Mouse (Mus musculus) left cerebral cortex, adult 2 months (tissue): ENCODE measurements at regions not wholly inside any gene's neighbourhood (a gene's known extent, or its start where the extent isn't known, plus 50 kb on each side); places are given as distances from the start of the nearest gene placed in this dataset.

ENCODE experiments used
- DNase-seq, 2 experiments: peaks; one replicate each; pipeline ENCODE4 v3.0.0; 2021 to 2022; ENCODE audit warnings: low spot score in 2 of 2, mixed read lengths in 1 of 2; ENCODE audit errors: extremely low spot score in 1 of 2
- H3K27ac ChIP-seq: fragments of 200-600 bp; 2 replicates; pipeline ENCODE4 v1.8.1; 2022
- H3K4me3 ChIP-seq: fragments of 200-600 bp; 2 replicates; pipeline ENCODE4 v1.8.1; 2022
- CTCF ChIP-seq: fragments of 200-600 bp; IDR thresholded peaks from 2 replicates; pipeline ENCODE4 v1.8.1; 2022; ENCODE audit warnings: antibody characterized with exemption, mild to moderate bottlenecking, moderate library complexity
- intact Hi-C: fragments of 180-260 bp; cut with DNase I; formaldehyde crosslinking; loops from one replicate; pipeline ENCODE4 v1.15.1; 2025

DNA sequence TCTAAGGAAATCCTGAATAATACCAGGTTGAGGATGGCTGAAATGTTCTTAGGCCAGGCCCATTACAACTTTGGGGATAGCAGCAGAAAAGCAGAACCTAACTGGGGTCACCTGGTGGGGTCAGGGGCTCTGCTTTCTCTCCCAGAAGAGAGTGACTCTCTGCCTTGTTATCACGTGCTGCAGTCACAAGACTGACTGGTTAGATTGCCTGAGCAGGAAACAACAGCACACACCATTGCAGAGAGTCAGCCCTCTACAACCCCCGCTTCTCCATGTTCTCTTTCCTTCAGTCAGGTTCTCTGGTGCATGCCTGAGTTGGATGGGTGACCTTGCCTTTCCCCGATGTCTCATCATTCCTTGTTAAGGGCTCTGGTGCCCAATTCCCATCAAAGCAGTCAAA is 91.2 kb upstream of the Hsd17b12 start:
- no peak for TF ChIP-seq CTCF
- intact Hi-C loops, result loop anchor here (5.0 kb wide), 3 partner anchors 88 to 212 kb away; no protein-coding TSS in a partner anchor
- no peak overlapping the region for H3K27ac ChIP-seq
- no peak overlapping the region for H3K4me3 ChIP-seq
- DNase-seq, result no peak

DNA sequence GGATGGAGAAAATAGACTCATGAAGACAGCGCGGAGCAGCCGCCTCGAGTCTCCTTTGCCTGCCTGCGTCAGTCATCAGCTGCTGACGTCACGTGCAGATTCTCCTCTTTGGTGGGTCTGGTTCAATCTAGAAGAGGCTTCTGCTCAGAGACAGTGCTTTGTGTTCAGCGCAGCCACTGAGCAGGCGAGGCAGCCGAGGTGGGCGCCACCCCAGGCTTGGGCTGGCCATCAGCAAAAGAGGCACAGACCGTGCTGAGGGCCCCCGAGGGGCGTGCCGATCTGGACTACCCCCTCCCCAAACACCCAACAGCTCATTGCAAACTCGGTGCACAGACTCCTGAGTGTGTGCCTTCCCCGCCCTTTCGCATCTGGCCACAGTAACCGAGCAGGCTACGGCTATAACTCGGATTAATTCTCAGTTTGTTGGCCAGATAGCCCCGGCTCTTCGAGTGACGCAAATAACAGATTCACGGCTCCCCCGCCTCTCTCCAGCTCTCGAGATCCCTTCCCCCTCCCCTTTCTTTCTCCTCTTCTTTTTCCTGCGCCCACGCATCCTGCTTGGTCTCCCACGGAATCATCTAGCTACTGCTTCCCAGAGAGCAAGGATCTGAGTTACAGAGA is 89.2 kb upstream of the Hsd17b12 start:
- intact Hi-C loops, result loop anchor here (2.0 to 5.0 kb wide), 4 partner anchors 90 to 210 kb away; no protein-coding TSS in a partner anchor

DNA sequence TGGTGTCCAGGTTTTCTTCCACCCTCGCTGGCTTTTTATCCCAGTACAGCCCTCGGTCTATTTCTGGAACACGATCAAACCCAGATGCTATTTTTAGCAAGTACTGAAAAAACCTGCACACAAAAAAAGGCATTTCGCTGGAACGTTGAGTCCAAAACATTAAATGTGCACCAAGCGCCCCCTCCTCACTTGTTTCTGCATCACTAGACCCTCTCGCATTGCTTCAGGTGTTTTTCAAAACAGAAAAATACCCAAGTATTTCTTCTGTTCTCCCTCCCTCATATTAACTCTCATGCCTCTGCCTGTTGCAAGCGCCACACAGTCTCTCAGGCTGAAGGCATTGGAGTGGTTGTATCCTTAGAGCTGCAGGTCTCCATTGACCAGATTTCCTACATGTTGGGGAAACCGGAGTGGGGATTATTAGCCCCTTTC is 88.4 kb upstream of the Hsd17b12 start:
- intact Hi-C loops, result loop anchor here (2.0 to 5.0 kb wide), 4 partner anchors 91 to 209 kb away; no protein-coding TSS in a partner anchor
- Histone ChIP-seq H3K27ac (peak overlapping the region; percentile 85), H3K4me3 (peak overlapping the region; percentile 49)
- no peak for DNase-seq
- no peak for TF ChIP-seq CTCF

More for the DNA sequence above, 89.2 kb upstream of the Hsd17b12 start:
- H3K4me3 ChIP-seq, result peak overlapping the region; percentile 49
- TF ChIP-seq CTCF, result no peak
- peak overlapping the region; percentile 97 for H3K27ac ChIP-seq
- DNase-seq, result peak; percentile 79

DNA sequence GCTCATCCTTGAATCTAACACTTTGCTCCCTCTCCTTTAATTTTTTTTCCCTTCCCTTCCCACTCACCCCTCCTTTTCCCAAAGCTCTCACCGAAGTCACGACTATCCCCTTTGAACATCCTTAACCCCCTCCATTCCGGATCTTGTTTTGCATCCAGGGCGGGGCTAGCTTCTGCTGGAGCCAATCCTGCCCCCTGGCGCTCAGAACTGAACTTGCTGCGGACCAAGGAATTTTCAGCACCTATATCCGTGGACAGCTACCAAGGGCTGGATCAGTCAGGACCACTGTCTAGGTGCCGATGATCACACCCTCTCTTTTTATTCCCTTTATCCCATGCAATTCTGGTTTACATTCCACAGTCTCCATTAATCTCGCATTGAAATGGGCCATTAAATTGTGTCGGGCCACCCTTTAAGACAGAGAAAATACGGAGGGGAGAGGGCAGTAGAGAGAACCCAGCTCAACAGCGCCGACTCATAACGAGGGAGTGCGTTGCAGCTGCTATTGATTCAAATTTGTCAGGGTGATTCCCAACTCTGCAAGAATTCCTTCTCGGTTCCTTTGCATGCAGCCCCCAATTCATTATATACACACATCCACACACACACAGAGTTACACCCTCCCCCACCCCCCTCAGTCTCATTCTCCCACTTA is 87.7 kb upstream of the Hsd17b12 start:
- H3K4me3 ChIP-seq, result peak overlapping the region; percentile 49
- intact Hi-C loops, result loop anchor here (1.0 to 5.0 kb wide), 5 partner anchors 19 to 208 kb away; no protein-coding TSS in a partner anchor
- TF ChIP-seq CTCF, result peak; percentile 73
- H3K27ac ChIP-seq, result peak overlapping the region; percentile 85
- peak; percentile 82 to 86 for DNase-seq

DNA sequence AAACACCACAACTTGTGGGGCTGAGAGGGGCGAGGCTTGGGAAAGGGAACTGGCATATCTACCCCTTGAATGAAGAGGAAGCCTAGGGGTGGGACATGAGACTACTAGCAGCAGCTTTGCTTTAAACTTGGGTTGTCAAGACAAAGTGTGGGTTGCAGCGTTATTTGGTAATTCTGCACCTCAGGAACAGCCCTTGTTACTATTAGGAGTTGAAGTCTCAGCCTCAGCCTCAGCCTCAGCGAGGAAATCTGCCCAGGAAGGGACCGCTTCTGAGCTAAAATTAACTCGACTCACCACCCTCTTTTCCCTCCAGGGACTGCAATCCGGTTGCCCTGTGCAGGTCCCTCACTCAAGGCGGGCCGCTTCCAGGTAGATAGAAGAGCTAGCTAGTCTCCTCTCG is 86.4 kb upstream of the Hsd17b12 start:
- TF ChIP-seq CTCF, result no peak
- intact Hi-C loops, result loop anchor here (2.0 kb wide), 1 partner anchor 65 kb away; no protein-coding TSS in a partner anchor
- no peak for DNase-seq
- Histone ChIP-seq H3K27ac (peak overlapping the region; percentile 85), H3K4me3 (peak overlapping the region; percentile 49)

DNA sequence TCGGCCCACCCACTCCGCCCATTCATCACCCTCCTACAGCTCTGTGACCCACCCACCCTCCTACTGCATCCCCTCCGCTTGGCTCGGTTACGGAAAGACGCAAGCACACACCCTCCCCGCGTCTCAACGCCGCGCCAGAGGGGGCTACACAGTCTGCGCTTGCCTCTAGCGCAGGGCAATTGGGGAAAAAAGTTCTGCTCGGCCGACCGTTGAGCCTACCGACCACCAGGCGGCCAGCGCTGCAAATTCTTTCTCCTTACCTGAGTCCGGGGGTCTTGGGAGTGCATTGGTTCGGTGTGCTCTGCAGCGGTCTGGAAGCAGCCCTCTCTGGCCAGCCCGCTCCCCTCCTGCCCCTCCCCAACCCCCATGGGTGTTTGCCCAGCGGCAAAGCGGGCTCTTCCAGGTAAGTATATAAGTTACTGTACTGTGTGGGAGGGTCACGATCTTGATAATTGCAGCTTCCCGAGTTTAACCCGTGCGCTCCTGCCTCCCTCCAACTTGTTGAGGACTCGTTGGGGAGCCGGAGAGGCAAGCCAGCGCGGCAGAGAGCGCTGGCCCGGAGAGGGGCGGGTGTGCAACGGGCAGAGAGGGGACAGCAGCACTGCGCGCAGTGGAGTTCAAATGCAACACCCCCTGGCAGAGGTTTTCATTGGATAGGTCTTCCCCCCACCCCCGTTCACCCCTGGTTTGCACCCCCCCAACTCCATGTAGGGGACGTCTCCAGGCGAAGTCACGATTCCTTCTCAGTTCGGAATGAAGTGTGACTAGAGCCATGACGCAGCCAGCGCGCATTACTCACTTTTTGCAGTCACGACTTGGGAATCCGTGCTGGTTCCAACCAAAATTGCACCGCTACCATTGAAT is 85.5 kb upstream of the Hsd17b12 start:
- TF ChIP-seq CTCF, result peak; percentile 33
- Histone ChIP-seq H3K4me3 (peak overlapping the region; percentile 77), H3K27ac (peak overlapping the region; percentile 79)
- DNase-seq, result peak; percentile 58 to 63
- intact Hi-C loops, result loop anchor here (2.0 kb wide), 1 partner anchor 120 kb away; no protein-coding TSS in a partner anchor

DNA sequence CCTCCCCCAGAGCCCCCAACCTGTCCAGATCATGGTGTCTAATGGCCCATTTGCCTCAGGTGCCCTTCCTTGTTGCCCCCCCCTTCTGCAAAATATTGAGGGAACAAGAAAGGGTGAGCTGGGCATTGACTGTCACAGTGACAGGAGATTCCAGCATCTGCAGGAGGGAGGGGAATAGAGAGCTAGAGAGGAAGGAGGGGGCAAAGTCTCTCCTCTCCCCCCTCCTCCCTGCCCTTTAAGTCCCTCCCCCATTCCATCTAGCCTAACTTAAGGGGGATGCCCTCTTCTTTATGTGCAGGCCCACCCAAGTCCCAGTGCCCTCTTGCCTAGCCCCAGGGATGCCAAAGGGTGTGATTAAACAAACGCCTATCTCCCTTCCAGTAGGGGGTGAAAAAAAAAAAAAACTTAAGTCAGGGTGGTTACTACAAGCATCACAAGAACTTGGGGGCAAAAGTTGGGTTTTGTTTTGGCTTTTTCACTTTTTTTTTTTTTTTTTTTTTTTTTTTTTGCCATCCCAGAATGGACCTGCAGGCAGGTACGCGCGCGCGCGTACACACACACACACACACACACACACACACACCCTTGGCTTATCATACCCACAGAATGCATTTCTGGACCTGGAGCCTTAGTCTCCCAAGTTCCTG is 84.8 kb upstream of the Hsd17b12 start:
- DNase-seq, result no peak
- no peak for TF ChIP-seq CTCF
- H3K4me3 ChIP-seq, result peak overlapping the region; percentile 77
- intact Hi-C loops, result loop anchor here (2.0 kb wide), 1 partner anchor 120 kb away; no protein-coding TSS in a partner anchor
- H3K27ac ChIP-seq, result peak overlapping the region; percentile 97

DNA sequence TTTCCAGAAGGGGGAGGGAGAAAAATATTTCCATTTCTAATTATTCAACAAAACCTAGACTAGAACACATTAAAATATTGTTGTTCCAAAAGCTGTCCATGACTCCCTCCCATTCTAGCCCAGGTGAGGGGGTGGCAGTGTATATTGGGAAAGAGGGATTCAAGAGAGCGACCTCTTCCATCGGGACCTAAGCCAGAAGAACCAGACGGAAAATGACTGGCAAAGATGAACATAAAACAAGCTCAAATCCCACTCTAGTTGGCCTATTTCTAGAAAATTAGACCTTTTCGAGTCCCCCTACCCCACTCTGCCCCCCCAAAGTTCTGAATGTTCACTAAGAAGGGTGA is 84.3 kb upstream of the Hsd17b12 start:
- intact Hi-C loops, result loop anchor here (2.0 kb wide), 1 partner anchor 119 kb away; no protein-coding TSS in a partner anchor
- H3K4me3 ChIP-seq, result peak overlapping the region; percentile 77
- no peak for TF ChIP-seq CTCF
- no peak for DNase-seq
- H3K27ac ChIP-seq, result peak overlapping the region; percentile 97

DNA sequence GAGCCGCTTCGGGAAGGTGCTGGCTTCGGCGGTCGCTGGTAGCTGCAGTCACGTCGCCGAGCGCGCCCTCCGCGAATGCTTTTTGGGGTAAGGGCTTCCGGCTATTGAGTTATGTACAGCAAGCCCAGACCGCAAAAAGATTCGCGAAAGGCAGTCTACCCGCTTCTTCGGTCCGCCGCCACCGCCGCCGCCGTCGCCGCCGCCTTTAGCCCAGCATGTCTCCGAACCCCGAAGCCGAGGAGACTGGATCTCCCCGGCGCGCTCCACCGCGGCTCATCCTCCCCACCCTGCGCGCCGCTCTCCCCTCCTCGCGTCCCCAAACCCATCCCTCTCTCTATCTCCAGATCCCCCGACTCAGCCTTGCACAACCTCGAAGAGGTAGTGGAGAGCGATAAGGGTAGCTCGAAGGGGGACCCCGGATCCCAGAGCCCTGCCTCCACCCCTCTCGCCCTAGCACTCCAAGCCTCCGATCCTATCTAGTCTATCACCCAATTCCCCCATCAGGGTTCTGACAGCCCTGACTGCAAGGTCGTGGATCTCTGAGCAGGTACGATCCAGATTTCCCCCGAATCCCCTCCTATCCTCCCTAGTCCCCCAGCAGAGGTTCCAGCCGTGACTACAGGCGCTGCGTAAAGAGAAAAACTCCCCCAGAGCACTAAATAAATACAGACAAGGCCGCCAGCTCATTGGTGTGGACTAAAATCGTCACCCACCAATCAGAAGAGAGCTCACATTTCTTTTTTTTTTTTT is 83.7 kb upstream of the Hsd17b12 start:
- intact Hi-C loops, result loop anchor here (2.0 kb wide), 1 partner anchor 119 kb away; no protein-coding TSS in a partner anchor
- peak overlapping the region; percentile 77 for H3K4me3 ChIP-seq
- TF ChIP-seq CTCF, result no peak
- DNase-seq, result peak; percentile 78 to 86
- peak overlapping the region; percentile 97 for H3K27ac ChIP-seq

DNA sequence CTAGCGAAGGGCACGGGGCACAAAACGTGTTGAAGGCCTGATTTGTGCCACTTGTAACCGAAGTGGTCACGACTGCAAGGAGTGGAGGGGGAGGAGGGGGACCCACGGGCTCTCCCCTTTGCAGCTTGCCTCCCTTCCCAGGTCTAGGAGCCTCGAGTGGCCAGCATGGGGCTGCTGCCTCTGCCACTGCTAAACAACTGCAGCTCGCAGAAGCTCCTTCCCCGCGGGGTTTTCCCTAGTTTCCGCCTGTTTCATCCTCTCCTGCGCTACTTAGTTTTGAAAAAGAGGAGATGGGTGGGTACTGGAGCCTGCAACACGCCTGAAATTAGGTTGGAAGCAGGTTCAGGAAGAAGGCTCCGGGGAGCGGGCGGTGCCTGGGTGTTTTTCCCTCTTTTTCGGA is 82.6 kb upstream of the Hsd17b12 start:
- no peak for DNase-seq
- TF ChIP-seq CTCF, result no peak
- intact Hi-C loops, result no loop called here
- peak overlapping the region; percentile 32 for H3K27ac ChIP-seq
- peak overlapping the region; percentile 77 for H3K4me3 ChIP-seq

DNA sequence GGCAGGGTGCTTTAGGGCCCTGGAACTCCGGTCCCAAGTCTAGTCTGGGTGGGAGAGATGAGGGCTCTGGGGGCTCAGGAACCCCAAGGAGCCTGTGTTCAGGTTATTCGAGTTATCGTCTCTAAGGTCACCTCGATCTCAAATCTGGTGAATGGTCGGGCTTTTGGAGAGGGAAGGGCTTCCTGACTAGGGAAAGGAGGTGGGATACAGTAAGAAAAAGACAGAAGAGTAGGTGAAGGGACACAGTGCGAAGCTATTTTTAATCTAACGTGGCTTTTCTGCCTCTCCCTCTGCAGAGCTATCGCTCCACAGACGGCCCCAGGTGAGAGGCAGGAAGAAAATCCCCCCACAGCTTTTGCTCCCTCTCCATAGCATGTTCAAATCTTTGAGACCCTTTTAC is 81.8 kb upstream of the Hsd17b12 start:
- Histone ChIP-seq H3K4me3 (no peak overlapping the region), H3K27ac (no peak overlapping the region)
- TF ChIP-seq CTCF, result no peak
- no peak for DNase-seq
- intact Hi-C loops, result no loop called here
